Mouse (Mus musculus) cortical plate, adult 2 months (tissue): ENCODE results near the gene Synj2. TPM values are rescaled to one million over a fixed set of nuclear protein-coding genes. Genes with fewer than 3 reads are reported as not detected.

Source experiments
- H3K27ac ChIP-seq: fragments of 200-500 bp; 2 replicates; pipeline ENCODE4 v1.5.1; 2012; ENCODE audit warnings: low read length, control low read depth, inconsistent platforms; ENCODE audit not compliant: insufficient read depth
- H3K4me1 ChIP-seq: fragments of 200-500 bp; 2 replicates; pipeline ENCODE4 v1.6.1; 2011; ENCODE audit warnings: low read length; ENCODE audit not compliant: control insufficient read depth, insufficient read depth
- H3K4me3 ChIP-seq: fragments of 200-500 bp; 2 replicates; pipeline ENCODE4 v1.5.1; 2011; ENCODE audit warnings: mild to moderate bottlenecking, low read length, control low read depth; ENCODE audit not compliant: insufficient read depth
- CTCF ChIP-seq: fragments of 200-500 bp; IDR thresholded peaks from 2 replicates; pipeline ENCODE4 v1.5.1; 2011; ENCODE audit warnings: mild to moderate bottlenecking, control low read depth, low read length; ENCODE audit not compliant: insufficient read depth; ENCODE audit errors: extremely low read depth
- POLR2A ChIP-seq: fragments of 200-500 bp; IDR thresholded peaks from 2 replicates; pipeline ENCODE4 v1.6.1; 2011; ENCODE audit warnings: mild to moderate bottlenecking, low read length, control low read depth; ENCODE audit not compliant: insufficient read depth; ENCODE audit errors: extremely low read depth
- polyA plus RNA-seq: library from polyadenylated mRNA; depleted of rRNA; stranded (reverse); fragments of >200 nt; gene quantifications from 2 replicates; pipeline ENCODE4 v1.2.3, GENCODE M21; 2012

Synj2 gene
- polyA plus RNA-seq, 1 experiment, result 37.7 TPM

- TF ChIP-seq CTCF (no peak), POLR2A (no peak)
- H3K4me1 ChIP-seq, result no peaks in the 10 kb centered on the region
- H3K27ac ChIP-seq, result peak overlapping the region; percentile 88
- H3K4me3 ChIP-seq, result no peak overlapping the region
Measured at GRCm38 (mm10) chr17:5968562-5968961, 27.5 kb downstream of the Synj2 start.

- H3K4me1 ChIP-seq, result no peaks in the 10 kb centered on the region
- no peak for TF ChIP-seq CTCF
- TF ChIP-seq POLR2A, result no peak
- H3K27ac ChIP-seq, result no peak overlapping the region
- H3K4me3 ChIP-seq, result no peak overlapping the region
Measured at GRCm38 (mm10) chr17:5969246-5969645, 28.2 kb downstream of the Synj2 start.

GRCm38 (mm10) chr17:5970298-5970821 is 29.3 kb downstream of the Synj2 start:
- TF ChIP-seq POLR2A (no peak), CTCF (no peak)
- H3K27ac ChIP-seq, result no peak overlapping the region
- no peak overlapping the region for H3K4me3 ChIP-seq
- no peaks in the 10 kb centered on the region for H3K4me1 ChIP-seq

GRCm38 (mm10) chr17:5973536-5973935 is 32.5 kb downstream of the Synj2 start:
- Histone ChIP-seq H3K4me3 (no peak overlapping the region), H3K27ac (no peak overlapping the region), H3K4me1 (peaks cover 5% of the 10 kb centered on the region; the same call in 1 of the 2 replicates)
- no peak for TF ChIP-seq POLR2A
- TF ChIP-seq CTCF, result no peak

- peak overlapping the region; percentile 69; the same call in 1 of the 2 replicates for H3K27ac ChIP-seq
Measured at GRCm38 (mm10) chr17:5975099-5975977, 34.3 kb downstream of the Synj2 start.

GRCm38 (mm10) chr17:5976221-5977055 is 35.4 kb downstream of the Synj2 start:
- TF ChIP-seq POLR2A (peak; percentile 60), CTCF (no peak)
- H3K4me1 ChIP-seq, result peaks cover 6% of the 10 kb centered on the region; the same call in 1 of the 2 replicates
- H3K4me3 ChIP-seq, result peak overlapping the region; percentile 67
- peak overlapping the region; percentile 69 for H3K27ac ChIP-seq

More at GRCm38 (mm10) chr17:5975099-5975977, 34.3 kb downstream of the Synj2 start:
- TF ChIP-seq POLR2A (peak; percentile 75), CTCF (no peak)
- Histone ChIP-seq H3K4me1 (peaks cover 6% of the 10 kb centered on the region; the same call in 1 of the 2 replicates), H3K4me3 (peak overlapping the region; percentile 67)

GRCm38 (mm10) chr17:5977056-5977920 is 36.2 kb downstream of the Synj2 start:
- peaks cover 6% of the 10 kb centered on the region; the same call in 1 of the 2 replicates for H3K4me1 ChIP-seq
- peak overlapping the region; percentile 67 for H3K4me3 ChIP-seq
- H3K27ac ChIP-seq, result 0 out of 2 replicates have a peak overlapping the region, but pooled peaks have one; percentile 20
- TF ChIP-seq CTCF (no peak), POLR2A (no peak)

GRCm38 (mm10) chr17:5977921-5978504 is 36.9 kb downstream of the Synj2 start:
- peaks cover 7% of the 10 kb centered on the region; the same call in 1 of the 2 replicates for H3K4me1 ChIP-seq
- peak overlapping the region; percentile 67; the same call in 1 of the 2 replicates for H3K4me3 ChIP-seq
- TF ChIP-seq CTCF, result no peak
- TF ChIP-seq POLR2A, result no peak
- no peak overlapping the region; the same call in 1 of the 2 replicates for H3K27ac ChIP-seq
